Mouse (Mus musculus) embryonic fibroblast, embryonic 13.5 days (primary cell): Measurements from ENCODE around the gene Galnt2. TPM values are rescaled to one million over a fixed set of nuclear protein-coding genes. Genes with fewer than 3 reads are reported as not detected.

Source experiments
- H3K27ac ChIP-seq: 2 replicates; pipeline ENCODE4 v1.5.1; 2012; ENCODE audit warnings: low read length, control low read depth, inconsistent platforms; ENCODE audit not compliant: insufficient read depth
- H3K4me1 ChIP-seq: 2 replicates; pipeline ENCODE4 v1.6.1; 2011; ENCODE audit warnings: low read length; ENCODE audit not compliant: control insufficient read depth, insufficient read depth
- H3K4me3 ChIP-seq: 2 replicates; pipeline ENCODE4 v1.5.1; 2011; ENCODE audit warnings: mild to moderate bottlenecking, control low read depth, low read length; ENCODE audit not compliant: insufficient read depth
- CTCF ChIP-seq: IDR thresholded peaks from 2 replicates; pipeline ENCODE4 v1.5.1; 2011; ENCODE audit warnings: mild to moderate bottlenecking, control low read depth, low read length, moderate library complexity, borderline replicate concordance; ENCODE audit not compliant: insufficient read depth
- POLR2A ChIP-seq: IDR thresholded peaks from 2 replicates; pipeline ENCODE4 v1.6.1; 2011; ENCODE audit warnings: low read depth, mild to moderate bottlenecking, control low read depth, low read length, moderate library complexity
- polyA plus RNA-seq: library from polyadenylated mRNA; stranded (reverse); fragments of >200 nt; gene quantifications from 2 replicates; pipeline ENCODE4 v1.2.4, GENCODE M21; 2011; ENCODE audit warnings: low read depth; ENCODE audit not compliant: missing spikeins, insufficient read length

Galnt2 gene
- polyA plus RNA-seq, 1 experiment = 20.3 TPM

DNA sequence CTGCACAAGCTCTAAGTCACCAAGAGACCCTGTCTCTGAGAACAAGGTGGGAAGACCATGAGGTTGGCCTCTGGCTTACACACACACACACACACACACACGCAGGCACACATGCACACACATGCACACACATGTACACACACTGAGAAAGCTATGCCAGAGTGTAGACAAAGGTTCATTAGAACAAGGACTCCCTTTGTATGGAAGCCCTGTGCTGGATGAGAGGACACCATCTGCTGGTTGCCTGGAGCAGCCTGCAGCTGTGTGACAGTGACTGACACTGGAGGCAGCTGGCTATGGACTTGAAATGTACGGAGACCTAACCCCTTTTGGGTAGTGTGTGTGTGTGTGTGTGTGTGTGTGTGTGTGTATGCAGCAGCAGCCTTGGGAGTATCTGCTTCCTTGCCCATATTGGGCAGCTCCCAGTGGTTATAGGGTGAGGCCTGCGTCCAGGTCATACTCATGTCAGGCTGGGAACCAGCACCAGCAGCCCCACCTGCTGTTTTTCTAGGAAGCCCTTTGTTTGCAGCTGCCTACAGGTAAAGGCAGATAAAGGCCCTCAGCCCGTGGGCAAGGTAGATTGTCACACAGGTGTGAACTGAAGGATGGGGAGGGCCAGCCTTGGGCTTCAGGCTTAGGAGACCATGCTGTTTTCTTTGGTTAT lies 55.4 kb downstream of the Galnt2 start:
- Histone ChIP-seq H3K4me3 (no peak overlapping the region), H3K4me1 (peaks cover 44% of the 10 kb centered on the region), H3K27ac (no peak overlapping the region)
- TF ChIP-seq CTCF (no peak; the same call in 1 of the 2 replicates), POLR2A (no peak)

- no peak for TF ChIP-seq CTCF
- TF ChIP-seq POLR2A = no peak
- H3K27ac ChIP-seq = no peak overlapping the region
- H3K4me1 ChIP-seq = peaks cover 40% of the 10 kb centered on the region
- H3K4me3 ChIP-seq = no peak overlapping the region
These were observed 57.1 kb downstream of the Galnt2 start for GRCm38 (mm10) chr8:124288215-124288864.

- no peak for TF ChIP-seq CTCF
- no peak for TF ChIP-seq POLR2A
- no peak overlapping the region for H3K27ac ChIP-seq
- H3K4me3 ChIP-seq = no peak overlapping the region
- H3K4me1 ChIP-seq = peaks cover 31% of the 10 kb centered on the region
These were observed 58.4 kb downstream of the Galnt2 start for GRCm38 (mm10) chr8:124289481-124290050.

GRCm38 (mm10) chr8:124290911-124291691 lies 59.9 kb downstream of the Galnt2 start:
- H3K27ac ChIP-seq = peak overlapping the region; percentile 89
- H3K4me3 ChIP-seq = no peak overlapping the region
- peaks cover 32% of the 10 kb centered on the region for H3K4me1 ChIP-seq
- TF ChIP-seq POLR2A = no peak
- peak; percentile 58; the same call in 1 of the 2 replicates for TF ChIP-seq CTCF

GRCm38 (mm10) chr8:124291693-124292092 lies 60.5 kb downstream of the Galnt2 start:
- H3K27ac ChIP-seq = peak overlapping the region; percentile 89; the same call in 1 of the 2 replicates
- peaks cover 32% of the 10 kb centered on the region for H3K4me1 ChIP-seq
- H3K4me3 ChIP-seq = no peak overlapping the region
- TF ChIP-seq POLR2A (no peak), CTCF (no peak)

DNA sequence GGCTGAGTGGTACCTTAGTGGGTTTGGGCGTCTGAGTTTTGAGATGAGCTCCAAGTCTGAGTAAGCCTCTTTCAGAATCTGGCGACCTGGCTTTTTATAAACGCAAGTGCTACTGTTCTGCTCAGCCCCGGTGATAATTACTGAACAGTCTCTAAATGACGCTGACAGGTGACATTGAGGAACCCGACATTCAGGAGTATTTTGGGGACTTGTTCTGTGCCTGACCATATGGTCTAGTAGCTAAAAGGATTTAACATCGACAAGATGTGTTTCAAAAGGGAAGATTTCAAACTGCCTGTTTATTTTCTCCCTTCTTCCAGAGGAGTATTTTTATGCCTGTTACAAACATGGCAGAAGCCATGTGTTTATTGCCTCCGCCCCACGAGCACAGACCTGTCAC lies 61.8 kb downstream of the Galnt2 start:
- no peak for TF ChIP-seq POLR2A
- no peak for TF ChIP-seq CTCF
- peaks cover 31% of the 10 kb centered on the region for H3K4me1 ChIP-seq
- H3K4me3 ChIP-seq = no peak overlapping the region
- H3K27ac ChIP-seq = no peak overlapping the region

- H3K4me1 ChIP-seq = peaks cover 22% of the 10 kb centered on the region
- H3K4me3 ChIP-seq = no peak overlapping the region
- TF ChIP-seq CTCF (no peak), POLR2A (no peak)
- no peak overlapping the region; the same call in 1 of the 2 replicates for H3K27ac ChIP-seq
These were observed 63.2 kb downstream of the Galnt2 start for GRCm38 (mm10) chr8:124294425-124294824.

DNA sequence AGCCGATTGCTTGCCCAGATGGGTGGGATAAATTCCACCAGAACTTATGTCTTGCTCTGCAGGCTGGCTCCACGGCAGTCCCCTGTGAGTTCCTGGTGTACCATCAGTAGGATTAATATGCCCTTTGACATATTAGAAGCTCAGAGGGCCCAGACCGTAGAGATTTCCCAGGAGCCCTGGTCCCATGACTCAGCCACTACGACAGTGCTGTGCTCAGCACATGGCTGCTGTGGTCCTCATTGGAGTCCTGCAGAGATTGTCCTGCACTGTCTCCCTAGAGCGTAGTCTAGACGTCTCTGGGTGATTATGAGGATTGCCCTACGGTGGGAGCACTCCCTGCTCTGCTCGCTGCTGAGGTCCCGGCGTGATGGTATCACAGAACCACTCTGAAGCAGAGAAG lies 63.7 kb downstream of the Galnt2 start:
- no peak overlapping the region; the same call in 1 of the 2 replicates for H3K27ac ChIP-seq
- TF ChIP-seq POLR2A (no peak), CTCF (no peak)
- H3K4me1 ChIP-seq = peaks cover 22% of the 10 kb centered on the region
- H3K4me3 ChIP-seq = no peak overlapping the region

- Histone ChIP-seq H3K27ac (no peak overlapping the region), H3K4me1 (peaks cover 20% of the 10 kb centered on the region), H3K4me3 (no peak overlapping the region)
- TF ChIP-seq CTCF = no peak
- TF ChIP-seq POLR2A = no peak
These were observed 64.2 kb downstream of the Galnt2 start for GRCm38 (mm10) chr8:124295357-124295756.
